Mouse (Mus musculus): ENCODE results near the gene Jun.

Jun gene

GRCm38 (mm10) chr4:95073214-95073750 lies 21.3 kb upstream of the Jun start:
- no peak for DNase-seq

DNA sequence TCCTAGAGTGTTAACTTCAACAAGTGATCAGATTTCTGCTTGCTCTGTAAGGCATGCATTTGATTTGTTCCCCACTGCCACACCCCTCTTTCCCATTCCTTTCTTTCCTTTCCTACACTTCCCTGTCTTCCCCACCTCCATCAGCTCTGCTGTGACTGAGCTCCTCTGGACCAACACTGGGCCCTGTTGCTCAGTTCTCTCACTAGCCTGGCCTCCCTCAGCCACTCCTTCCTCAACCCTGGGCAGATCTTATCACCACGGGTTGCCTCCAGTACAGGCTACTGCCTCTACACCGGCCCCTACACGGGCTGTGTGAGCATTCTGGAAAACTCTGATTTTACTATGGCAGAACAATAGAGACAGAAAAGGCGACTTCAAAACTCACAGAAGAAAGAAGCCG lies 18.4 kb upstream of the Jun start:
- no peak for DNase-seq

GRCm38 (mm10) chr4:95068045-95068948 lies 16.3 kb upstream of the Jun start:
- no peak for DNase-seq

- no peak for DNase-seq
These were observed 11.7 kb upstream of the Jun start for GRCm38 (mm10) chr4:95063609-95064210.

DNA sequence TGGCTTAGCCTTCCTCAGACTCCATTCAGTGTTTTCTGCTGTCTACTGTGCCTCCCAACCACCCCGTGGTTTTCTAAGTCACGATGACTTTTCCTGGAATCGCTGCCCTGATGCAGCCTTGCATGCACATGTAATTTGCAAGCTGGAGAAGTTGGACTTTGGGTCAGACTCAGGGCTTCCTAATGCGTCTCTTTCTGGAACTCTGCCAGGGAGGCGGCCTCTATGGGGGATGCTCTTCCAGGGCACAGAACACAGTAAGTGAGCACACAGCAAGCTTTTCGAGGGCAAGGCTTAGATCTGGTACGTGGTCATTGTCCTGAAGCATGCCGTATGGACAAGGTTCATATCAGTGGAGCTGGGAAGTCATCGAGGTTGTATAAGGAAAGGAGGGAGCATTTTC lies 10.9 kb upstream of the Jun start:
- DNase-seq: no peak

GRCm38 (mm10) chr4:95057264-95057663 lies 5.2 kb upstream of the Jun start:
- no peak for DNase-seq

DNA sequence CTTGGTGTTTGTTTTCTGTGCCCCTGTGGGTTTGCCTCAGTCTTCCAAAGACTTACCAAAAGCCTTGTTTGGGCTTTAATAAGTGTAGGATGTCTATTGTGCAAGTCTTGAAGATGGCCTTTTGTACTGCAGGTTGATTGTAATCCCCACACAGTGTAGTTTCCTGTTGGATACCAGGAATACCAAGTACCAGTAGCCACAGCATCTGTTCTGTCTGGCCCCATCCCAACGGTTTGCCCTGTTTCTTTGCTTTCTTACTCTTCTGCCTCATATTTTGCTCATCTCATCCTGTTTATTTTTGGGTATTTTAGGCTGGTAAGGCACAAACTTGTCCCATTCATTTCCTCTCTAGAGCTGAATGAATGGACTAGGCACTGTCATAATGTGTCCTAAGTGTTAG lies 3.3 kb upstream of the Jun start:
- DNase-seq: no peak

DNA sequence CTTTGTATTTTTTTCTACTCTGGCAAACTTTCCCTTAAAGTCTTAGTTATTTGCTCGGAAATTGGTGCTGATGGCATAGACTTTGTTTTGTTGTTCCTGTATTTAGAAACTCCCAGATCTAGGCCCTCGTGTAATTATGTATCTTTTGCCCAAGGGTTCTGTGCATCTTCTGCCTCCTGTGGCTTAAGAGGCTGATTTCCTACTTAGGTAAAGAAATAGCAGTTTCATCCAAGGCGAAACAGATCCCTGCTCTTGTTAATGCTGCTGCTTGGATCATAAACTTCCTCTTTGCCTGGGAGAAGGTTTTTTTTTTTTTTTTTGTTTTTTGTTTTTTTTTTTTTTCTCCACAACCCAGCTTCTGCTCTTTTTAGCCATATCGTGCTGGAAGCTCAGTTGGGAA lies 2.3 kb upstream of the Jun start:
- no peak for DNase-seq

DNA sequence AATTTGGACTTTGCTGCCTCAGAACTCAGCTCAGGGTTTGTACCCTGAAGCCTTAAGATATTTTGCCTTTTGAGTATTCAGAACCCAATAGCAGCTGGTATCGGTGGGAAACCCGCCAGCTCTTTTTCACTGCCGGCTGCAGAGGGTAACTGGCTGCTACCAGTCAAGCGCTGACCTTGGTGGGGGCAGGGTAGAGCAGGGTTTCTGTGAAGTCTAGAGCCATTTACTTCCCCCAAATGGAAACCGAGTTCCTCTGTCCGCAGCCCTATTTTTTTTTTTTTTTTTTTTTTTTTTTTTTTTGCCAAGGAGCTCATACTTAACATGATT lies 1.7 kb upstream of the Jun start:
- DNase-seq: peak; percentile 21 to 37

GRCm38 (mm10) chr4:95053041-95053790 lies 1.2 kb upstream of the Jun start:
- peak; percentile 88 to 89 for DNase-seq

DNA sequence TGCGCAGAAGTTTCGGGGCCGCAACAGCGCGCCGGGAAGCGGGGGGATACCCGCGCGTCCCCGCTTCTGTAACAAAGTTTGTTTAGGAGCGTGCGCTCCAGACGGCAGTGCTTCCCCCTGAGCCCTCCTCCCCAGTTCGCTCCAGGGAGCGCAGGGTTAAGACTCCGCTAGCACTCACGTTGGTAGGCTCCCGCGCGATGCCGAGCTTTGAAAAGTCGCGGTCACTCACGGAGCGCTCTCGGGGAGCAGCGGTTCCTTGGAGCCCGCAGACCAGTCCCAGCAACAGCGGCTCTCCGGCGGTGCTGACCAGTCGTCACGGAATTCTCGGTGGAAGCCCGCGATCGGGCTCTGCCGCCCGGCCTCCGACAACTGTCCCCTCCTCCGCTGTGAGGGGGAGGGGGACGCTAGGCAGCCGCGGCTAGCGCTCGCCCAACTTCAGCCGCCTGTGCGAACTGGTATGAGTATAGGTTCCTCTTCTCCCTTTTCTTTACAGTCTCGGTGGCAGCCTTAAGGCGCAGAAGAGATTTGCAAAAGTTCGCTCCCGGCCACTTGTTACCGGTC lies 631 bp downstream of the Jun start:
- peak; percentile 41 to 60 for DNase-seq

- peak; percentile 79 to 83 for DNase-seq
These were observed 1.3 kb downstream of the Jun start for GRCm38 (mm10) chr4:95050518-95051278.

GRCm38 (mm10) chr4:95049884-95050517 lies 2.0 kb downstream of the Jun start:
- DNase-seq: peak; percentile 36 to 51

DNA sequence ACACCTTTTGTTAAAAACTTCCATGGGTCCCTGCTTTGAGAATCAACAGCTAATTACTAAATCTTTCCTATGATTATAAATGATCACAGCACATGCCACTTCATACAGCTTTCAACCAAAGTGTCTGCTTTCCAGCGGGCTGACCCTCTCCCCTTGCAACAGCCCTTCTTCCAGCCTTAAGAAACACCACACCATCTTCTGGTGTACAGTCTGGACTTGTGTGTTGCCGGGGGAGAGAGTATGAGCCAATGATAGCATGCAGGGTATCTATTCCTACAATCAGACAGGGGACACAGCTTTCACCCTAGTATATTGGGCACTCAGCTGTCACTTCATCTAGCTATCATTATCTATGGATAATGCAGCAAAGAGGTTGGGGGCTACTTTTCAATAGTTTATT lies 2.9 kb downstream of the Jun start:
- no peak for DNase-seq

- no peak for DNase-seq
These were observed 3.3 kb downstream of the Jun start for GRCm38 (mm10) chr4:95048731-95049100.

GRCm38 (mm10) chr4:95048021-95048730 lies 3.8 kb downstream of the Jun start:
- no peak for DNase-seq

GRCm38 (mm10) chr4:95045133-95045532 lies 6.9 kb downstream of the Jun start:
- no peak for DNase-seq

GRCm38 (mm10) chr4:95044721-95045120 lies 7.3 kb downstream of the Jun start:
- no peak for DNase-seq

- no peak for DNase-seq
These were observed 14.0 kb downstream of the Jun start for GRCm38 (mm10) chr4:95038024-95038423.

DNA sequence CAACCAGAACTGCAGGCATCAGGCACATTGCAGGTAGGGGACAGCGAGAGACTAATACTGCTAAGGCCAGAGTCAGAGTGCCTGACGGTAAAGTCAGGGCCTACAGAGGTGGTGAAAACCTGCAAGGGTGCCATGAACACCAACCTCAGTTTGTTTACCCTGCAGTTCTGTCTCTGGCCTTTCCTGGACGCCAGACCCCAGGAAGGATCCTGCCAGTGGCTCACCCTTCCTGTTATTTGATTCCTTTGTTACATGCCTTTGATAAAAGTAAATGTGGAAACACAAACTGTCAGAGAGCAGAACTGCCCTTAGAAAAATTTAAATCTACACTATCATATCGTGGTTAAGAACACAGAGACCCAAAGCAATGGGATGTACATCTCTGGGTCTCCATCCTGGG lies 20.9 kb downstream of the Jun start:
- DNase-seq: no peak

Data from thymus, postnatal 36 days (tissue).